In genomic region chr7:28311926-28312543, GRCm38 (mm10) we compare ENCODE assay signal across 8 mouse cellular contexts. TPM values are rescaled to one million over a fixed set of nuclear protein-coding genes. Genes with fewer than 3 reads are reported as not detected.
DNase-seq lines count a peak whose midpoint lies in the region; ATAC-seq and TF ChIP-seq lines count a peak whose summit lies in the region.

Gene Timm50, minus strand, starts transcription at chr7:28312072.

- WGBS in forebrain, embryonic 16.5 days: under 1% methylated on average over 45 of the region's 45 CpGs
- WGBS in lung, embryonic 14.5 days: under 1% methylated on average over 45 of the region's 45 CpGs
- under 1% methylated on average over 45 of the region's 45 CpGs for WGBS in olfactory bulb, adult 2 months
- 1% methylated on average over 45 of the region's 45 CpGs for WGBS in thymus, adult 2 months

- H3K9me3 ChIP-seq in G1E (replicated peaks): no peaks in the 10 kb centered on the region
- no peaks in the 10 kb centered on the region for H3K9me3 ChIP-seq in forebrain, embryonic 16.5 days (ENCODE audit: control insufficient read depth, low read length)
- no peaks in the 10 kb centered on the region for H3K9me3 ChIP-seq in lung, embryonic 14.5 days (ENCODE audit: low read depth, low read length)

- no peaks in the 10 kb centered on the region for H3K27me3 ChIP-seq in G1E (ENCODE audit: insufficient read depth, low read length)
- H3K27me3 ChIP-seq in forebrain, embryonic 16.5 days (replicated peaks; ENCODE audit: control insufficient read depth, insufficient read depth, low read length): no peaks in the 10 kb centered on the region
- no peaks in the 10 kb centered on the region for H3K27me3 ChIP-seq in lung, embryonic 14.5 days (ENCODE audit: insufficient read depth, low read length)
- H3K27me3 ChIP-seq in thymus, adult 2 months (ENCODE audit: control insufficient read depth, insufficient read depth, low read length): no peaks in the 10 kb centered on the region

- peaks cover 53% of the 10 kb centered on the region for H3K4me1 ChIP-seq in G1E (ENCODE audit: insufficient read depth, low read depth, low read length)
- peaks cover 13% of the 10 kb centered on the region for H3K4me1 ChIP-seq in forebrain, embryonic 16.5 days (replicated peaks; ENCODE audit: control insufficient read depth, insufficient read depth, low read length)
- H3K4me1 ChIP-seq in lung, embryonic 14.5 days (ENCODE audit: insufficient read depth): 0 out of 2 replicates have a peak, but pooled peaks cover 5% of the 10 kb centered on the region
- H3K4me1 ChIP-seq in olfactory bulb, adult 2 months (ENCODE audit: control insufficient read depth, insufficient read depth, low read length): peaks cover 7% of the 10 kb centered on the region
- H3K4me1 ChIP-seq in thymus, adult 2 months (replicated peaks; ENCODE audit: control insufficient read depth, insufficient read depth, low read length): peaks cover 7% of the 10 kb centered on the region

- TF ChIP-seq POLR2A in olfactory bulb, adult 2 months (IDR thresholded peaks at IDR 0.05; ENCODE audit: insufficient read depth, low read depth, low read length): peak; percentile 81
- TF ChIP-seq POLR2A in thymus, adult 2 months (IDR thresholded peaks at IDR 0.05; ENCODE audit: control insufficient read depth, extremely low read depth, insufficient read depth, low read length, poor library complexity): peak; percentile 73; the same call in 1 of the 2 replicates

- peak within 1 kb of the TSS; percentile 95 for H3K4me3 ChIP-seq in G1E (ENCODE audit: low read depth, low read length)
- H3K4me3 ChIP-seq in forebrain, embryonic 16.5 days (replicated peaks; ENCODE audit: low read length): peak within 1 kb of the TSS; percentile 98
- peak within 1 kb of the TSS; percentile 89 for H3K4me3 ChIP-seq in layer of hippocampus, adult 2 months
- peak within 1 kb of the TSS; percentile 95 for H3K4me3 ChIP-seq in lung, embryonic 14.5 days (ENCODE audit: low read depth, low read length)
- peak within 1 kb of the TSS; percentile 65 for H3K4me3 ChIP-seq in olfactory bulb, adult 2 months (ENCODE audit: insufficient read depth, low read depth, low read length)
- H3K4me3 ChIP-seq in thymus, adult 2 months (ENCODE audit: control insufficient read depth, insufficient read depth, low read length): peak within 1 kb of the TSS; percentile 69

- intact Hi-C loops in heart, postnatal 36 days (cut with DNase I): loop anchor here (1.0 kb wide), 1 partner anchor 25 kb away; no protein-coding TSS in a partner anchor

- ATAC-seq in G1E (ENCODE audit: extremely low read depth, insufficient number of reproducible peaks, low FRiP score, poor library complexity, severe bottlenecking): peak; percentile 93
- peak; percentile 99 for ATAC-seq in forebrain, embryonic 16.5 days
- ATAC-seq in lung, embryonic 14.5 days (ENCODE audit: insufficient read depth): peak; percentile 99

- peak within 1 kb of the TSS; percentile 78 for H3K27ac ChIP-seq in forebrain, embryonic 16.5 days (ENCODE audit: low read length)
- H3K27ac ChIP-seq in layer of hippocampus, adult 2 months: peak within 1 kb of the TSS; percentile 88
- peak within 1 kb of the TSS; percentile 67 for H3K27ac ChIP-seq in lung, embryonic 14.5 days (ENCODE audit: low read depth)
- no peak within 1 kb of the TSS for H3K27ac ChIP-seq in olfactory bulb, adult 2 months (ENCODE audit: insufficient read depth, low read depth, low read length)
- H3K27ac ChIP-seq in thymus, adult 2 months (ENCODE audit: control insufficient read depth, insufficient read depth, low read length): no peak within 1 kb of the TSS

- peak within 1 kb of the TSS; percentile 91 for H3K9ac ChIP-seq in forebrain, embryonic 16.5 days (replicated peaks; ENCODE audit: low read depth, low read length)
- H3K9ac ChIP-seq in lung, embryonic 14.5 days: peak within 1 kb of the TSS; percentile 87

- H3K4me2 ChIP-seq in forebrain, embryonic 16.5 days (ENCODE audit: low read length): peak within 1 kb of the TSS; percentile 77
- H3K4me2 ChIP-seq in lung, embryonic 14.5 days: peak within 1 kb of the TSS; percentile 69

- H3K36me3 ChIP-seq in G1E (replicated peaks): peaks cover 72% of the 10 kb centered on the region
- peaks cover 37% of the 10 kb centered on the region for H3K36me3 ChIP-seq in forebrain, embryonic 16.5 days (ENCODE audit: control insufficient read depth, insufficient read depth)
- H3K36me3 ChIP-seq in lung, embryonic 14.5 days (ENCODE audit: insufficient read depth): peaks cover 61% of the 10 kb centered on the region
- peaks cover 30% of the 10 kb centered on the region for H3K36me3 ChIP-seq in thymus, adult 2 months (ENCODE audit: control insufficient read depth, insufficient read depth, low read length)

- peak; percentile 98 for DNase-seq in G1E (ENCODE audit: low spot score)
- DNase-seq in cerebellum, adult 18-20 months: peak; percentile 98 to 99
- peak; percentile 97 to 99 for DNase-seq in heart, postnatal 36 days
- peak; percentile 98 for DNase-seq in layer of hippocampus, adult 2 months (ENCODE audit: low spot score in 2 of 2)
- peak; percentile 99 for DNase-seq in lung, embryonic 14.5 days
- peak; percentile 98 for DNase-seq in thymus, adult 2 months

- no peak for TF ChIP-seq CTCF in G1E (IDR thresholded peaks at IDR 0.05; ENCODE audit: low read depth, low read length)
- TF ChIP-seq CTCF in layer of hippocampus, adult 2 months (conservative IDR thresholded peaks at IDR 0.05): peak; percentile 12; the same call in 1 of the 2 replicates
- no peak for TF ChIP-seq CTCF in lung, embryonic 14.5 days (IDR thresholded peaks at IDR 0.05; ENCODE audit: low read depth)
- no peak for TF ChIP-seq CTCF in olfactory bulb, adult 2 months (IDR thresholded peaks at IDR 0.05; ENCODE audit: insufficient read depth, low read depth, low read length)
- TF ChIP-seq CTCF in thymus, adult 2 months (IDR thresholded peaks at IDR 0.05; ENCODE audit: borderline replicate concordance, control insufficient read depth, extremely low read depth, insufficient read depth, low read length, poor library complexity): 0 out of 2 replicates have a peak, but pooled peaks have one; percentile 45

RNA-seq across cellular contexts. Expression of gene Timm50, which starts in this region (rescaled TPM):
- total RNA-seq in G1E (2014; fragmentation: Nextera tagmentation): 107 and 113 TPM in 2 replicates
- 58.3 and 73.9 TPM in 2 replicates for total RNA-seq in G1E (2017)
- 184 and 298 TPM in 2 replicates for polyA plus RNA-seq in G1E (2012)
- 144 and 146 TPM in 2 replicates for polyA plus RNA-seq in forebrain, embryonic 16.5 days (2015; fragmentation: Nextera tagmentation; extraction: Ambion mirVana)
- 10 to 100 TPM; 58.9 to 66.3 TPM for total RNA-seq in heart, postnatal 36 days (2021)
- total RNA-seq in layer of hippocampus, adult 2 months (2021): 10 to 100 TPM; 37.8 to 38.5 TPM
- 162 and 174 TPM in 2 replicates for polyA plus RNA-seq in lung, embryonic 14.5 days (2014; fragmentation: Nextera tagmentation; extraction: Ambion mirVana)
- polyA plus RNA-seq in olfactory bulb, adult 2 months (2012; ENCODE audit: insufficient read depth, insufficient read length, low replicate concordance, missing spikeins): not detected in 2 replicates
- polyA plus RNA-seq in thymus, adult 2 months (2012; rRNA removed): 100 and 102 TPM in 2 replicates

Comparison
In these comparisons a context has a peak if more than half of its experiments do, and no peak if none do; other contexts are left out.
1. RNA of gene Timm50 (polyA plus RNA-seq): 184 to 298 TPM in G1E, 162 to 174 TPM in lung, embryonic 14.5 days, 144 to 146 TPM in forebrain, embryonic 16.5 days and 100 to 102 TPM in thymus, adult 2 months; not detected in olfactory bulb, adult 2 months; every median in the first group is over 100 times any median in the second.
2. CTCF ChIP-seq: peak in layer of hippocampus, adult 2 months (single experiment) and thymus, adult 2 months (single experiment); none in G1E (single experiment), lung, embryonic 14.5 days (single experiment) and olfactory bulb, adult 2 months (single experiment).
3. H3K27ac ChIP-seq: peak in forebrain, embryonic 16.5 days (single experiment), layer of hippocampus, adult 2 months (single experiment) and lung, embryonic 14.5 days (single experiment); none in olfactory bulb, adult 2 months (single experiment) and thymus, adult 2 months (single experiment).
4. Peak in every context shown above with its lines, with median percentiles within 50 percentile points of each other: ATAC-seq, DNase-seq and H3K4me3 ChIP-seq.